Mouse (Mus musculus) limb, embryonic 15.5 days (tissue): ENCODE results near the gene Skp1a. TPM values are rescaled to one million over a fixed set of nuclear protein-coding genes. Genes with fewer than 3 reads are reported as not detected.

Experiments
- polyA plus RNA-seq: library from polyadenylated mRNA; unstranded; fragments of >200 nt; fragmentation: Nextera tagmentation; extraction: Ambion mirVana; gene quantifications from 2 replicates; pipeline ENCODE4 v1.2.1, GENCODE M21; 2015

Skp1a gene
- polyA plus RNA-seq, 1 experiment from 2014 or later: 744 TPM

Other genes with a start within 250 kb of the Skp1a start
- gene Ube2b, start 231.2 kb upstream of the Skp1a start, polyA plus RNA-seq: 237 and 241 TPM in 2 replicates
- 7.2 and 10.2 TPM in 2 replicates for gene Cdkl3, start 227.8 kb upstream of the Skp1a start, polyA plus RNA-seq
- gene Ppp2ca, start 133.3 kb upstream of the Skp1a start, polyA plus RNA-seq: 64.4 and 73.9 TPM in 2 replicates
- gene Olfr1373, start 86.5 kb upstream of the Skp1a start, polyA plus RNA-seq: not detected in 2 replicates
- gene Olfr1371, start 18.0 kb upstream of the Skp1a start, polyA plus RNA-seq: not detected in 2 replicates
- gene Tcf7, start 51.0 kb downstream of the Skp1a start, polyA plus RNA-seq: 9.6 and 9.8 TPM in 2 replicates
- 280 and 287 TPM in 2 replicates for gene Vdac1, start 128.9 kb downstream of the Skp1a start, polyA plus RNA-seq
- gene 9530068E07Rik, start 164.4 kb downstream of the Skp1a start, polyA plus RNA-seq: 197 and 206 TPM in 2 replicates